ENCODE assay signal across 31 mouse cellular contexts in genomic region chr17:86522649-86523048, GRCm38 (mm10). TPM values are rescaled to one million over a fixed set of nuclear protein-coding genes. Genes with fewer than 3 reads are reported as not detected.
DNase-seq lines count a peak whose midpoint lies in the region; ATAC-seq and TF ChIP-seq lines count a peak whose summit lies in the region.
"Had no signal": no experiment of that assay in that cellular context is flagged by ENCODE, and none has a peak within 500 bp of the region (broad histone marks: within the 10 kb centered on the region; RNA-seq: fewer than 3 reads in every experiment).

No protein-coding gene starts in this region.

- no peak overlapping the region for H3K4me3 ChIP-seq in kidney, embryonic 14.5 days (ENCODE audit: low read length)
- no peak overlapping the region for H3K4me3 ChIP-seq in liver, adult 2 months (ENCODE audit: insufficient read depth, low read depth, low read length)
- H3K4me3 ChIP-seq in liver, embryonic 12.5 days = no peak overlapping the region
- no peak overlapping the region for H3K4me3 ChIP-seq in liver, postnatal 0 days (ENCODE audit: low read depth, low read length)
- H3K4me3 ChIP-seq: embryonic facial prominence, embryonic 10.5 days; embryonic facial prominence, embryonic 13.5 days; erythroblast, embryonic 14.5 days; forebrain, embryonic 12.5 days; forebrain, embryonic 15.5 days; heart, embryonic 12.5 days; heart, embryonic 15.5 days; hindbrain, embryonic 10.5 days had no signal

- no peak for ATAC-seq in kidney, embryonic 14.5 days (ENCODE audit: low FRiP score, low TSS enrichment)
- no peak for ATAC-seq in liver, embryonic 12.5 days
- ATAC-seq in liver, postnatal 0 days = peak; percentile 63
- ATAC-seq: activated CD4-positive, CD25-positive, alpha-beta regulatory T cell, adult 4 months; forebrain, embryonic 15.5 days had no signal

- no peak for TF ChIP-seq CTCF in liver, adult 2 months (IDR thresholded peaks at IDR 0.05; ENCODE audit: low read depth, low read length)
- TF ChIP-seq CTCF in liver, postnatal 0 days (IDR thresholded peaks at IDR 0.05; ENCODE audit: low read depth) = no peak

- WGBS in kidney, embryonic 14.5 days = 90% methylated on average over 5 of the region's 5 CpGs
- 20% methylated on average over 5 of the region's 5 CpGs for WGBS in liver, adult 2 months
- 78% methylated on average over 5 of the region's 5 CpGs for WGBS in liver, embryonic 12.5 days (ENCODE audit: insufficient replicate concordance)
- 69% methylated on average over 5 of the region's 5 CpGs for WGBS in liver, postnatal 0 days (ENCODE audit: insufficient replicate concordance)

- no peaks in the 10 kb centered on the region for H3K79me2 ChIP-seq in liver, adult 2 months (ENCODE audit: control insufficient read depth, insufficient read depth, low read length)

- DNase-seq in kidney, adult 11 months = peak; percentile 38
- peak; percentile 58 for DNase-seq in kidney, adult 9 months
- DNase-seq in kidney, postnatal 14 days = no peak
- DNase-seq in liver, adult 2 months (ENCODE audit: extremely low read depth, low read depth, low spot score) = peak; percentile 80
- no peak for DNase-seq in liver, postnatal 0 days
- DNase-seq in left cerebral cortex, postnatal 36 days (ENCODE audit: low spot score in 2 of 2) = no peak
- DNase-seq: adrenal gland, adult 8-10 months; adrenal gland, postnatal 25 days; cerebellum, adult 11-12 months; cerebellum, adult 8-10 months; cerebellum, postnatal 10 days; cerebellum, postnatal 36 days; embryo, embryonic 11 days; gastrocnemius, postnatal 25 days; heart, adult 18-20 months; heart, postnatal 10 days; heart, postnatal 36 days had no signal

- intact Hi-C loops in left cerebral cortex, postnatal 36 days (cut with DNase I) = no loop called here

- no peaks in the 10 kb centered on the region for H3K9me3 ChIP-seq in kidney, embryonic 14.5 days (ENCODE audit: control insufficient read depth, low read length)
- H3K9me3 ChIP-seq in liver, embryonic 12.5 days (replicated peaks) = no peaks in the 10 kb centered on the region
- H3K9me3 ChIP-seq in liver, postnatal 0 days (ENCODE audit: low read length) = no peaks in the 10 kb centered on the region
- H3K9me3 ChIP-seq: embryonic facial prominence, embryonic 10.5 days; embryonic facial prominence, embryonic 13.5 days; forebrain, embryonic 12.5 days; forebrain, embryonic 15.5 days; heart, embryonic 12.5 days; heart, embryonic 15.5 days; hindbrain, embryonic 10.5 days had no signal

- H3K36me3 ChIP-seq in kidney, embryonic 14.5 days (ENCODE audit: control insufficient read depth, insufficient read depth, low read length) = no peaks in the 10 kb centered on the region
- H3K36me3 ChIP-seq in liver, adult 2 months (ENCODE audit: control insufficient read depth, insufficient read depth, low read length) = no peaks in the 10 kb centered on the region
- no peaks in the 10 kb centered on the region for H3K36me3 ChIP-seq in liver, embryonic 12.5 days
- no peaks in the 10 kb centered on the region for H3K36me3 ChIP-seq in liver, postnatal 0 days (replicated peaks; ENCODE audit: insufficient read depth, low read length)
- H3K36me3 ChIP-seq: embryonic facial prominence, embryonic 10.5 days; embryonic facial prominence, embryonic 13.5 days; forebrain, embryonic 12.5 days; forebrain, embryonic 15.5 days; heart, embryonic 15.5 days; hindbrain, embryonic 10.5 days had no signal

- H3K4me1 ChIP-seq in kidney, embryonic 14.5 days (ENCODE audit: control insufficient read depth, insufficient read depth, low read length) = no peaks in the 10 kb centered on the region
- H3K4me1 ChIP-seq in liver, adult 2 months (ENCODE audit: control insufficient read depth, insufficient read depth, low read length) = peaks cover 30% of the 10 kb centered on the region
- no peaks in the 10 kb centered on the region for H3K4me1 ChIP-seq in liver, embryonic 12.5 days
- peaks cover 15% of the 10 kb centered on the region; the same call in 1 of the 2 replicates for H3K4me1 ChIP-seq in liver, postnatal 0 days (ENCODE audit: insufficient read depth)
- H3K4me1 ChIP-seq: embryonic facial prominence, embryonic 10.5 days; embryonic facial prominence, embryonic 13.5 days; forebrain, embryonic 12.5 days; forebrain, embryonic 15.5 days; heart, embryonic 15.5 days; hindbrain, embryonic 10.5 days had no signal

- no peaks in the 10 kb centered on the region for H3K27me3 ChIP-seq in kidney, embryonic 14.5 days (ENCODE audit: control insufficient read depth, insufficient read depth, low read length)
- H3K27me3 ChIP-seq in liver, adult 2 months (ENCODE audit: control insufficient read depth, insufficient read depth, low read length) = no peaks in the 10 kb centered on the region
- no peaks in the 10 kb centered on the region for H3K27me3 ChIP-seq in liver, embryonic 12.5 days (replicated peaks)
- no peaks in the 10 kb centered on the region for H3K27me3 ChIP-seq in liver, postnatal 0 days (ENCODE audit: insufficient read depth, low read length)
- H3K27me3 ChIP-seq: embryonic facial prominence, embryonic 13.5 days; forebrain, embryonic 12.5 days; forebrain, embryonic 15.5 days; heart, embryonic 12.5 days; heart, embryonic 15.5 days had no signal

- H3K4me2 ChIP-seq in kidney, embryonic 14.5 days (replicated peaks; ENCODE audit: low read depth, low read length) = no peak overlapping the region
- no peak overlapping the region for H3K4me2 ChIP-seq in liver, embryonic 12.5 days
- no peak overlapping the region for H3K4me2 ChIP-seq in liver, postnatal 0 days (ENCODE audit: low read depth, low read length)
- H3K4me2 ChIP-seq: embryonic facial prominence, embryonic 13.5 days; forebrain, embryonic 12.5 days; forebrain, embryonic 15.5 days; heart, embryonic 12.5 days; heart, embryonic 15.5 days had no signal

- H3K9ac ChIP-seq in kidney, embryonic 14.5 days (ENCODE audit: low read depth, low read length) = no peak overlapping the region
- no peak overlapping the region for H3K9ac ChIP-seq in liver, adult 2 months (ENCODE audit: low read depth, low read length)
- H3K9ac ChIP-seq in liver, embryonic 12.5 days = no peak overlapping the region
- H3K9ac ChIP-seq in liver, postnatal 0 days (replicated peaks) = no peak overlapping the region
- H3K9ac ChIP-seq: embryonic facial prominence, embryonic 13.5 days; forebrain, embryonic 12.5 days; forebrain, embryonic 15.5 days; heart, embryonic 12.5 days; heart, embryonic 15.5 days had no signal

- TF ChIP-seq POLR2A in liver, adult 2 months (IDR thresholded peaks at IDR 0.05; ENCODE audit: extremely low read depth, insufficient read depth, low read length) = no peak

- TF ChIP-seq EP300 in liver, postnatal 0 days (IDR thresholded peaks at IDR 0.05; ENCODE audit: low read depth) = no peak

- H3K27ac ChIP-seq in kidney, embryonic 14.5 days (ENCODE audit: low read depth, low read length) = no peak overlapping the region
- H3K27ac ChIP-seq in liver, adult 2 months (replicated peaks; ENCODE audit: insufficient read depth, low read depth, low read length) = peak overlapping the region; percentile 93
- no peak overlapping the region for H3K27ac ChIP-seq in liver, embryonic 12.5 days
- H3K27ac ChIP-seq in liver, postnatal 0 days (ENCODE audit: low read depth) = peak overlapping the region; percentile 83
- H3K27ac ChIP-seq: embryonic facial prominence, embryonic 10.5 days; embryonic facial prominence, embryonic 13.5 days; forebrain, embryonic 12.5 days; forebrain, embryonic 15.5 days; heart, embryonic 15.5 days; hindbrain, embryonic 10.5 days had no signal

RNA-seq across cellular contexts. Expression of gene Gm10309, which starts 17.6 kb away (rescaled TPM):
- 0.31 and 0.43 TPM in 2 replicates for polyA plus RNA-seq in kidney, embryonic 14.5 days (2014; fragmentation: Nextera tagmentation; extraction: Ambion mirVana)
- total RNA-seq in liver, adult 2 months (2014; rRNA removed) = 0.07 TPM in 1 of 2 replicates, not detected in the other
- polyA plus RNA-seq in liver, adult 2 months (2012; rRNA removed) = not detected in 2 replicates
- polyA plus RNA-seq in liver, embryonic 12.5 days (2016; fragmentation: Nextera tagmentation; extraction: Ambion mirVana) = 0.07 and 0.11 TPM in 2 replicates
- 0.05 TPM in 1 of 2 replicates, not detected in the other for polyA plus RNA-seq in liver, postnatal 0 days (2015; fragmentation: Nextera tagmentation; extraction: Ambion mirVana)
- total RNA-seq in left cerebral cortex, postnatal 36 days (2021) = not detected
- total RNA-seq: adrenal gland, postnatal 25 days; ES-E14; gastrocnemius, postnatal 25 days; heart, postnatal 10 days had no signal
- polyA plus RNA-seq: brain, embryonic 14.5 days; cortical plate, adult 2 months had no signal

Comparison
In these comparisons a context has a peak if more than half of its experiments do, and no peak if none do; other contexts are left out.
1. DNase-seq: peak in kidney, adult 11 months (single experiment), kidney, adult 9 months (single experiment) and liver, adult 2 months (single experiment); none in kidney, postnatal 14 days (single experiment), liver, postnatal 0 days (single experiment) and left cerebral cortex, postnatal 36 days (0 of 2).
2. H3K27ac ChIP-seq: peak in liver, adult 2 months (single experiment) and liver, postnatal 0 days (single experiment); none in kidney, embryonic 14.5 days (single experiment) and liver, embryonic 12.5 days (single experiment).